Mouse (Mus musculus) stomach, embryonic 14.5 days (tissue): ENCODE measurements at regions not wholly inside any gene's neighbourhood (a gene's known extent, or its start where the extent isn't known, plus 50 kb on each side); places are given as distances from the start of the nearest gene placed in this dataset.
A peak's percentile ranks its signal among the peaks of the same experiment; 100 is the strongest.

Source experiments
- ATAC-seq: fragments of 200-750 bp; cut with Nextera tagmentation; 2 replicates; pipeline ENCODE4 v1.8.0; 2017; ENCODE audit warnings: low read depth, moderate TSS enrichment; ENCODE audit not compliant: insufficient number of reproducible peaks, insufficient read depth, low FRiP score
- H3K27ac ChIP-seq: fragments of 300-500 bp; sonication (generic); 2 replicates; pipeline ENCODE4 v1.5.1; 2014; ENCODE audit warnings: mild to moderate bottlenecking, low read length, moderate library complexity, mixed read lengths
- H3K27me3 ChIP-seq: fragments of 300-500 bp; sonication (generic); 2 replicates; pipeline ENCODE4 v1.6.1; 2014; ENCODE audit warnings: low read length, control low read depth, mixed read lengths; ENCODE audit not compliant: control insufficient read depth, insufficient read depth
- H3K36me3 ChIP-seq: fragments of 300-500 bp; sonication (generic); 2 replicates; pipeline ENCODE4 v1.6.1; 2014; ENCODE audit warnings: mild to moderate bottlenecking, control low read depth, low read length, moderate library complexity, mixed read lengths; ENCODE audit not compliant: control insufficient read depth, insufficient read depth
- H3K4me1 ChIP-seq: fragments of 300-500 bp; sonication (generic); 2 replicates; pipeline ENCODE4 v1.6.1; 2014; ENCODE audit warnings: low read length, control low read depth, mixed read lengths; ENCODE audit not compliant: control insufficient read depth, insufficient read depth
- H3K4me2 ChIP-seq: fragments of 300-500 bp; sonication (generic); replicated peaks from 2 replicates; pipeline ENCODE4 v1.6.1; 2014; ENCODE audit warnings: low read depth, low read length, control low read depth
- H3K4me3 ChIP-seq: fragments of 300-500 bp; sonication (generic); 2 replicates; pipeline ENCODE4 v1.5.1; 2014; ENCODE audit warnings: low read depth, low read length, control low read depth
- H3K9ac ChIP-seq: fragments of 300-500 bp; sonication (generic); replicated peaks from 2 replicates; pipeline ENCODE4 v1.6.1; 2014; ENCODE audit warnings: low read depth, mild to moderate bottlenecking, control low read depth, low read length, moderate library complexity, mixed read lengths
- H3K9me3 ChIP-seq: fragments of 300-500 bp; sonication (generic); 2 replicates; pipeline ENCODE4 v1.6.1; 2016; ENCODE audit warnings: low read depth, low read length, control low read depth; ENCODE audit not compliant: control insufficient read depth
- WGBS: fragments of 180-500 bp; shearing (Covaris S2); extraction: QIAGEN DNeasy Blood & Tissue Kit; methylation state at CpG from one replicate; pipeline ENCODE4 v1.1.7; 2014; 5-methylcytosine and 5-hydroxymethylcytosine counted together

DNA sequence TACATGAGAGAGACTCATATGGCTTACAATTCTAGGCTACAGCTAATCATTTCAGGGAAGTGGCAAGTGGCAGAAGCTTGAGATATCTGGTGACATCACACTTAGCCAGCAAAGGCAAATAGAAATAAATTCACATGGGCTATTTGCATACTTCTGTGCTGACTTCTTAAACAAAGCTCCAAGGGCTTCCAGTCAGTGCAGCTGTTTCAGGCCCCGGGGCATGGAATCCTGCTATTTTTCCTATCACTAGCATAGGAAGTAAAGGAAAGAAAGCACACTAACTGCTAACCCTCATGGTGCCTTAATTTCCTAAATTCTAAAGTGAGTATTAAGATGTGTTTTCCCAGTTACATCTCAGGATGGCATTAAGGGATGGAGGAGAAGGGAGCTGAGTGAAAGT, 140.6 kb upstream of the Marcks start:
- Histone ChIP-seq H3K4me3 (no peak overlapping the region), H3K4me1 (no peaks in the 10 kb centered on the region), H3K9ac (no peak overlapping the region), H3K36me3 (no peaks in the 10 kb centered on the region), H3K27ac (no peak overlapping the region), H3K4me2 (no peak overlapping the region), H3K27me3 (no peaks in the 10 kb centered on the region), H3K9me3 (no peaks in the 10 kb centered on the region)
- no peak for ATAC-seq
- WGBS = 37% methylated on average over 1 of the region's 1 CpGs

DNA sequence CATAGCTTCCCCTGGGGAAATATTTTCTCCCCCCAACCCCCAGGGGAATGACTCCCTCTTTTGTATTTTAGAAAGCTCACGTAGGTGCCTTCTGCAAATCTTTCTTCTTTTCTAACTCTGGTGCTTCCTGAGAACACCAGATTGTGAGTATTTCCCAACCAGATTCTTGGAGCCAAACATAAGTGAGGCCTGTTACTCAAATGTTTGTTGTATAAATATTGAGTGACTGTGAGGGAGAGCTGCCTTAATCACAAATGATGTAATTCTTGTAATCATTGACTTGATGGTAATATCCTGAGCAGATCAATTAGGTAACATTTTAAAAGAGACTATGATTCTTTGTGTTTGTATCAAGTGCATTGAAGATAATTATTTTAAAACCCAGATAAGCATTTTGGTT, 137.1 kb upstream of the Marcks start:
- Histone ChIP-seq H3K9me3 (no peaks in the 10 kb centered on the region), H3K4me1 (no peaks in the 10 kb centered on the region), H3K27me3 (no peaks in the 10 kb centered on the region), H3K4me3 (no peak overlapping the region), H3K9ac (no peak overlapping the region), H3K36me3 (no peaks in the 10 kb centered on the region), H3K27ac (no peak overlapping the region), H3K4me2 (no peak overlapping the region)
- no peak for ATAC-seq
- WGBS = 90% methylated on average over 1 of the region's 1 CpGs

DNA sequence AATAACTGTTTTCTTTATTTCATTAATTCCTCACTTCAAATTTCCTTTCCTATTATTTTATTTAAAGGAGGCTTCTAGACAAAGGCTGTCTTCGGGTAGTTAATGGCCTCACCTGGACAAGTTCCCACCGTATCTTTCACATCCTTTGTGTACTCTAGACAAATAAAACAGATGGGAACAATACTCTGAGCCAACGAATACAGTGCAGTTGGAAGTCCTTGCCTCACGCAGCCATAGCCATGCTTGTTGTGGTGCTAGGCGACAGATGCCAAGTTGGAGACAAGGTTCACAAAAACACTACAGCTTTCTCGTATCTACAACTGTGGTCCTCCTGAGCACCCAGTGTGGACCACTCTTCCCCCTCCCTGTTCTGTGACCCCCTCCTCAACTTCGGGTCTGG, 136.6 kb upstream of the Marcks start:
- no peak overlapping the region for H3K27ac ChIP-seq
- no peaks in the 10 kb centered on the region for H3K36me3 ChIP-seq
- no peaks in the 10 kb centered on the region for H3K9me3 ChIP-seq
- H3K27me3 ChIP-seq = no peaks in the 10 kb centered on the region
- WGBS = 65% methylated on average over 7 of the region's 7 CpGs
- no peaks in the 10 kb centered on the region for H3K4me1 ChIP-seq
- no peak overlapping the region for H3K4me3 ChIP-seq
- H3K9ac ChIP-seq = no peak overlapping the region
- no peak for ATAC-seq
- H3K4me2 ChIP-seq = no peak overlapping the region

DNA sequence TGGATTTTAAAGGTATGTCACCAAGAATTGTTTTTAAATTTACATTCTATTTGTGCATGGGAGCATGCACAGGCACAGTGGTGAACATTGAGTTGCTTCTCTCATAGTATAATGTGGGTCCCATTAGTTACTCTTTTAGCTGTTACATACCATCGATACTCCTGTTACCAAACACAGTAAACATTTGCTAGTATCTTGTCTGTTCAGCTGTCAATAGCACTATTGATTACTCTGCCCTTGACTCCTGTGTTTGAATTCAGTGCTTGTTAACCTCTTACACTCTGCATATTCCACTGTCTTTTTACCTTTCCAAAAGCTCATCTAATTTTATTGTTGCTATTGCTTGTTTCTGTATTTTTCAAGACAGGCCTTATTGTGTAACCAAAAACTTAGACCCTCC, 133.2 kb upstream of the Marcks start:
- Histone ChIP-seq H3K9ac (no peak overlapping the region), H3K27ac (no peak overlapping the region), H3K27me3 (no peaks in the 10 kb centered on the region), H3K9me3 (no peaks in the 10 kb centered on the region), H3K4me2 (no peak overlapping the region), H3K36me3 (no peaks in the 10 kb centered on the region), H3K4me1 (no peaks in the 10 kb centered on the region), H3K4me3 (no peak overlapping the region)
- whole genome bisulfite sequencing = 79% methylated on average over 1 of the region's 1 CpGs
- ATAC-seq = no peak

DNA sequence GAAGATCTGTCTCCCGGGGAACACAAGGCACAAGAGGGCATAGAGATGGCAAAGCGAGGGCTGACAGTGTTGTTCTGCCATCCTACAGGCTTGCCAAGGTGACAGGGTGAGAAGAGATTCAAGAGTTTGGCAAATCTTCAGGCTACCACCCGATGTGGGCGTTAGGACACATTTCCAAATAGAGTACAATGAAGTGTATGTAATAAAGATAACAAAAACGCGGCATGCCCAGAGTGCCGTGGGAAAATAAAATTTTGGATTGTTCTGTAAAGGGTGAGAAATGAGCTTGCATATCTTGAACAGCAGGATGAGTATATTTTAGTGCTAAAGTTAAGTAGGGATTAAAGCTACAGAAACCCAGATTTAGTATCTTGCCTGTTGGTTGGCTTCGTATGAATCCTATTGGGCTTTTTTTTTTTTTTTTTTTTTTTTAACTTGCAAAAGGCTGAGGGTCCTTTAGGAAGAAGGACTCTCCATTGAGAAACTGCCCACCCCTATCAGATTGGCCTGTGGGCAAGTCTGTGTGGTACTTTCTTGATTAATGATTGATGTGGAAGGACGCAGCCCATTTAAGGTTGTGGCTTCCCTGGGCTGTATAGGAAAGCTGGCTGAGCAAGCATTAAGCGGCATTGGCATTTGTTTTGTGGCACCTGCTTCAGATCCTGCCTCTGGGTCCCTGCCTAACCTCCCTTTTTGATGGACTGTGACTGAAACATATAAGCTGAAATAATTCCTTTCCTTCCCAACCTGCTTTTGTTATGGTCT, 131.7 kb upstream of the Marcks start:
- H3K36me3 ChIP-seq = no peaks in the 10 kb centered on the region
- no peaks in the 10 kb centered on the region for H3K4me1 ChIP-seq
- no peak for ATAC-seq
- H3K4me2 ChIP-seq = no peak overlapping the region
- no peaks in the 10 kb centered on the region for H3K27me3 ChIP-seq
- H3K27ac ChIP-seq = no peak overlapping the region
- no peak overlapping the region for H3K9ac ChIP-seq
- 76% methylated on average over 10 of the region's 10 CpGs for WGBS
- H3K9me3 ChIP-seq = no peaks in the 10 kb centered on the region
- no peak overlapping the region for H3K4me3 ChIP-seq

DNA sequence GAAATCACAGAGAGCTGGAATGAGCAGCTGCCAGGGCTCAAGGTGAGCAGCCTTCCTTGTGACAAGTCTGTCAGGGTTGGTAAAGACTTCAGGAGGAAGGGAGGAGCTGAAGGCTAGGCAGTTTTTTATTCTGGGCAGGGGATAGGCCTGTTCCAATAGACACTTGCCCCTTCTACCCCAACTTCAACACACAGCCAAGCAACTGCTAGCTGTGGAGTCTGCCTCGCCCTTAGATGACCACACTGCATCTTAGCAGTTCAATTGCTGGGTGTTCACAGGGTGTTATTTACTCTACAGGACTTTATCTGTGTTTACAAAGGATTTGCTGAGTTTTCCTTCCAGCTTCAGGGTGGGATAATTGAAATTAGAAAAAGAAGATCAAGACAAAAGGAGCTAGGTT, 128.2 kb upstream of the Marcks start:
- Histone ChIP-seq H3K9me3 (no peaks in the 10 kb centered on the region), H3K36me3 (no peaks in the 10 kb centered on the region), H3K4me2 (no peak overlapping the region), H3K27ac (no peak overlapping the region), H3K4me1 (no peaks in the 10 kb centered on the region), H3K27me3 (no peaks in the 10 kb centered on the region), H3K4me3 (no peak overlapping the region), H3K9ac (no peak overlapping the region)
- WGBS = 48% methylated on average over 1 of the region's 1 CpGs
- peak; percentile 82 for ATAC-seq

DNA sequence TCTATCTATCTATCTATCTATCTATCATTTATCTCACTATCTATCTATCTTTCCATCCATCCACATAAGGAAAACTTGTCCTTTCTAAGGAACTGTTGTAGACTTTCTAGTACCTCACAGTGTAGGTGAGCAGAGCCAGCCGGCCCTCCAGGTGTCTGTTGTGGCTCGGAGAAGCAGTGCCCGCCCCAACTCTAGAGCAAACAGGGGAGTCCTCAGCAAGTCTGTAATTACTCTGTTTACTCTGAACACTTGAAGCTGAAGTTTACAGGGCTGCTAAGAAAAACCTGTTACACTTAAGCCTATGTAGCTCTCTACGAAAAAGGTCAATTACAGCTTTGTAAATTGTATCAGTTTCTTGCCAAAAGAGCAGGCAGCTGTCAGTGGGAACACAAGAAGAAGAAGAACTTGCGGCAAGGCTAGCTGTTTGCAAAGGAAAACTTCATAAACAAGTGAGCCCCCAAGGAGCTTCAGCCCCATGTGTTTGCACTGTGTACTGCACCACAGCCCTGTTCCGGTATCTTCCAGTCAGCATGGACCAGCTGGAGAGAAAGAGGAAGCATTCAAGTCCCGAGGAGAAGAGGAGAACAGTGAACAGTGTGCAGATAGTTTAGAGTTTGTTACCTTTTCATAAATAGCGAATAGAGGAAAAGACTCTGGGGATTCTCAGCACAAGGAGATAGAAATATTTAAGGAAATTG, 122.2 kb upstream of the Marcks start:
- Histone ChIP-seq H3K9me3 (no peaks in the 10 kb centered on the region), H3K9ac (no peak overlapping the region), H3K27ac (no peak overlapping the region), H3K36me3 (no peaks in the 10 kb centered on the region), H3K4me2 (no peak overlapping the region), H3K4me3 (no peak overlapping the region), H3K4me1 (no peaks in the 10 kb centered on the region), H3K27me3 (no peaks in the 10 kb centered on the region)
- 55% methylated on average over 8 of the region's 8 CpGs for WGBS
- ATAC-seq = no peak

DNA sequence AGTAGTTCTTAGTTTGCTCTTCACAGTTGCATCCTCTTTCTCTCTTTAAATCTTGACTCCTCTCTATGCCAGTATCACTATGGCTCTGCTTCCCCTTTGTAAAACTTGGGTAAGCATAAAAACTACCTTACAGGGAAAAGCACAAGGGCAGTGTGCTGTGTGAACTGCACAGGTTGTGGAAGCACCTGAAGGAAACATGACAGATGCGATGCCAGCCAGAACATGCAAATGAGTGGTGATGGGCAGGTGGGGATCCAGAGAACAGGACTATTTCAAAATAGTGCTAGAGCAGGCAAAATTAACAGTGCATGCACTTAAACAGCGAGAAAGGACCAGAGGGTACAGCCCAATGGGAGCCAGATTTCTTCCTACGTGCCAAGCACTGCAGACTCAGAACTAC, 120.5 kb upstream of the Marcks start:
- Histone ChIP-seq H3K27me3 (no peaks in the 10 kb centered on the region), H3K4me3 (no peak overlapping the region), H3K27ac (no peak overlapping the region), H3K9ac (no peak overlapping the region), H3K36me3 (no peaks in the 10 kb centered on the region), H3K4me2 (no peak overlapping the region), H3K9me3 (no peaks in the 10 kb centered on the region), H3K4me1 (no peaks in the 10 kb centered on the region)
- ATAC-seq = no peak
- WGBS = 95% methylated on average over 3 of the region's 3 CpGs

DNA sequence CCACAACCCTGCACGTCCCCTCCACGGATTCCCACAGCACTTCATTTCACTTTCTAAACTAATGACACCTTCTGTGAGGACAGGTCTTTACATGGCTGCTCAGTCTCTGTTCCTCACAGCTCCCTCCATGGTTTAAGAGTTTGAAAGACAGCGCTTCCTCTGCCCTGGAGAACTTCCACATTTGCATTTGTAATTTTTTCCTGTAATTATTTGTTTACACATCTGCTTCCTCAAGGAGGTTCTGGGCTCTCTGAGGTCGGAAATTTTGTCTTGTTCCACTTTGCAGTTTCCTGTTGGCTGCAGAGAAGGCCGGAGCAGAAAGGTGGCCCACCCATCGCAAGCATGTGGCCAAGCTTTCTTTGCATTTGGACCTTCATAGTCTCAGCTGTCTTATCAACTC, 118.8 kb upstream of the Marcks start:
- Histone ChIP-seq H3K9ac (no peak overlapping the region), H3K27ac (no peak overlapping the region), H3K9me3 (no peaks in the 10 kb centered on the region), H3K4me2 (no peak overlapping the region), H3K4me1 (no peaks in the 10 kb centered on the region), H3K27me3 (no peaks in the 10 kb centered on the region), H3K36me3 (no peaks in the 10 kb centered on the region), H3K4me3 (no peak overlapping the region)
- WGBS = 67% methylated on average over 6 of the region's 6 CpGs
- no peak for ATAC-seq
